Mouse (Mus musculus) testis, adult 2 months (tissue): Measurements from ENCODE around the gene Tmem108. TPM values are rescaled to one million over a fixed set of nuclear protein-coding genes. Genes with fewer than 3 reads are reported as not detected.

Experiments
- H3K27ac ChIP-seq: fragments of 200-500 bp; 2 replicates; pipeline ENCODE4 v1.5.1; 2012; ENCODE audit warnings: low read depth, low read length; ENCODE audit not compliant: control insufficient read depth, insufficient read depth
- H3K27me3 ChIP-seq: fragments of 200-500 bp; 2 replicates; pipeline ENCODE4 v1.6.1; 2012; ENCODE audit warnings: mild to moderate bottlenecking, low read length, moderate library complexity; ENCODE audit not compliant: control insufficient read depth, insufficient read depth
- H3K36me3 ChIP-seq: fragments of 200-500 bp; 2 replicates; pipeline ENCODE4 v1.6.1; 2012; ENCODE audit warnings: mild to moderate bottlenecking, low read length; ENCODE audit not compliant: control insufficient read depth, insufficient read depth
- H3K4me1 ChIP-seq: fragments of 200-500 bp; 2 replicates; pipeline ENCODE4 v1.6.1; 2012; ENCODE audit warnings: low read length; ENCODE audit not compliant: control insufficient read depth, insufficient read depth
- H3K4me3 ChIP-seq: fragments of 200-500 bp; 2 replicates; pipeline ENCODE4 v1.5.1; 2012; ENCODE audit warnings: low read depth, mild to moderate bottlenecking, low read length, moderate library complexity, mixed read lengths; ENCODE audit not compliant: control insufficient read depth
- CTCF ChIP-seq: fragments of 200-500 bp; IDR thresholded peaks from 2 replicates; pipeline ENCODE4 v1.5.1; 2012; ENCODE audit warnings: low read depth, mild to moderate bottlenecking, inconsistent platforms, low read length, moderate library complexity; ENCODE audit not compliant: control insufficient read depth, insufficient read depth, insufficient replicate concordance
- POLR2A ChIP-seq: fragments of 200-500 bp; IDR thresholded peaks from 2 replicates; pipeline ENCODE4 v1.6.1; 2012; ENCODE audit warnings: low read depth, mild to moderate bottlenecking, inconsistent platforms, low read length, moderate library complexity; ENCODE audit not compliant: control insufficient read depth
- polyA plus RNA-seq: library from polyadenylated mRNA; depleted of rRNA; stranded (reverse); fragments of >200 nt; gene quantifications from 2 replicates; pipeline ENCODE4 v1.2.3, GENCODE M21; 2012

Gene Tmem108
- polyA plus RNA-seq, 1 experiment, result 4.7 TPM

- Histone ChIP-seq H3K4me1 (peaks cover 2% of the 10 kb centered on the region; the same call in 1 of the 2 replicates), H3K4me3 (peak overlapping the region; percentile 26), H3K27me3 (no peaks in the 10 kb centered on the region), H3K36me3 (no peaks in the 10 kb centered on the region), H3K27ac (no peak overlapping the region)
- TF ChIP-seq POLR2A, result no peak
- no peak for TF ChIP-seq CTCF
These were observed 286.2 kb downstream of the Tmem108 start for GRCm38 (mm10) chr9:103475414-103475813.

- Histone ChIP-seq H3K27me3 (no peaks in the 10 kb centered on the region), H3K4me1 (peaks cover 3% of the 10 kb centered on the region), H3K36me3 (no peaks in the 10 kb centered on the region), H3K4me3 (peak overlapping the region; percentile 57), H3K27ac (no peak overlapping the region)
- no peak for TF ChIP-seq CTCF
- TF ChIP-seq POLR2A, result no peak
These were observed 287.5 kb downstream of the Tmem108 start for GRCm38 (mm10) chr9:103473915-103474688.

- Histone ChIP-seq H3K4me1 (peaks cover 3% of the 10 kb centered on the region), H3K27me3 (no peaks in the 10 kb centered on the region), H3K36me3 (no peaks in the 10 kb centered on the region), H3K27ac (no peak overlapping the region), H3K4me3 (peak overlapping the region; percentile 72)
- TF ChIP-seq POLR2A (no peak; the same call in 1 of the 2 replicates), CTCF (no peak)
These were observed 289.9 kb downstream of the Tmem108 start for GRCm38 (mm10) chr9:103471784-103472183.

- H3K36me3 ChIP-seq, result no peaks in the 10 kb centered on the region
- peaks cover 3% of the 10 kb centered on the region for H3K4me1 ChIP-seq
- peak; percentile 72; the same call in 1 of the 2 replicates for TF ChIP-seq CTCF
- no peak for TF ChIP-seq POLR2A
- H3K27ac ChIP-seq, result no peak overlapping the region
- H3K27me3 ChIP-seq, result no peaks in the 10 kb centered on the region
- H3K4me3 ChIP-seq, result no peak overlapping the region
These were observed 292.1 kb downstream of the Tmem108 start for GRCm38 (mm10) chr9:103469516-103469915.

- Histone ChIP-seq H3K36me3 (no peaks in the 10 kb centered on the region), H3K4me1 (peaks cover 3% of the 10 kb centered on the region), H3K27ac (no peak overlapping the region), H3K27me3 (no peaks in the 10 kb centered on the region), H3K4me3 (no peak overlapping the region)
- TF ChIP-seq CTCF (no peak), POLR2A (no peak)
These were observed 292.7 kb downstream of the Tmem108 start for GRCm38 (mm10) chr9:103468911-103469310.

GRCm38 (mm10) chr9:103465711-103466220 lies 295.9 kb downstream of the Tmem108 start:
- TF ChIP-seq POLR2A (no peak), CTCF (no peak)
- H3K27me3 ChIP-seq, result no peaks in the 10 kb centered on the region
- H3K27ac ChIP-seq, result no peak overlapping the region
- no peak overlapping the region for H3K4me3 ChIP-seq
- H3K36me3 ChIP-seq, result no peaks in the 10 kb centered on the region
- H3K4me1 ChIP-seq, result peaks cover 2% of the 10 kb centered on the region

- TF ChIP-seq CTCF (no peak), POLR2A (no peak)
- H3K27ac ChIP-seq, result no peak overlapping the region
These were observed 296.3 kb downstream of the Tmem108 start for GRCm38 (mm10) chr9:103465293-103465692.

More at GRCm38 (mm10) chr9:103465293-103465692, 296.3 kb downstream of the Tmem108 start:
- H3K4me3 ChIP-seq, result no peak overlapping the region
- H3K36me3 ChIP-seq, result no peaks in the 10 kb centered on the region
- H3K27me3 ChIP-seq, result no peaks in the 10 kb centered on the region
- H3K4me1 ChIP-seq, result peaks cover 2% of the 10 kb centered on the region
